Mouse (Mus musculus): ENCODE data around the gene Wnt16. TPM values are rescaled to one million over a fixed set of nuclear protein-coding genes. Genes with fewer than 3 reads are reported as not detected.

The Wnt16 gene
- total and polyA plus RNA-seq, 3 experiments = 0.11 TPM; not detected in 2

GRCm38 (mm10) chr6:22325364-22326072 is 37.5 kb downstream of the Wnt16 start:
- peak; percentile 78 for DNase-seq

DNA sequence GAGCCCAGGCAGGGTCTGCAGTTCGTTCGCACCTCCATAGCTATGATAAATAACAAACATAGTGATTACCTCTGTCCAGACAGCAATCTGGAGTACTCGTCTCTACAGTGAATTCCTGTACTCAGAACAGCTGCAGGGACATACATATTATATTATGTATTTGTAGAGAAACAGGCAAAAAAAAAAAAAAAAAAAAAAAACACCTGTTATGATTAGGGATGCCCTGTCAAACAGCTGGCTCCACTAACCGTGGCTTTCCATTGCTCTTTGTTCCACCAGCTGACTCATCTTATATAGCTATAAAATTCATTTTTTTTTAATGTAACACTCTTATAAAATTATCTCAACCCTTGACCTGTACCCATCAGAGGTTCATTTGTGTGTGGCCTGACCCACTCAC is 38.3 kb downstream of the Wnt16 start:
- no peak for DNase-seq

DNA sequence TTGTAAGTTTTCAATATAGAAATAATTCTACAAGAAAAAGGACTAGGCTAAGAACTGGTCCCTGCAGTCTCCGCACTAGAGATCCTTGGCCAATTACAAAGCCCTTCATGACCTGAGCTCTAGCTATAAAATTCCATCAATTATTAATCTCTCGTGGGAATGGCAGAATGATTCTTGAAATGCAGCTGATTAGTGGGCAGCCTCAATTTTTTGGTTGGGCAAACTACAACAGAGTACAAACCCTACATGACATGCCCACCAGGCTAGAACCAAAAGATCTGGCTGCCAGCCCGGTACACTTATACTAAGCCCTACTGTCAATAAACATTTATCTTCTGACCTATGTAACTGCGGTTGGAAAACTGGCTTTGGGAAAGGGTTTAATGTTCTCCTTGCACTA is 39.1 kb downstream of the Wnt16 start:
- no peak for DNase-seq

DNA sequence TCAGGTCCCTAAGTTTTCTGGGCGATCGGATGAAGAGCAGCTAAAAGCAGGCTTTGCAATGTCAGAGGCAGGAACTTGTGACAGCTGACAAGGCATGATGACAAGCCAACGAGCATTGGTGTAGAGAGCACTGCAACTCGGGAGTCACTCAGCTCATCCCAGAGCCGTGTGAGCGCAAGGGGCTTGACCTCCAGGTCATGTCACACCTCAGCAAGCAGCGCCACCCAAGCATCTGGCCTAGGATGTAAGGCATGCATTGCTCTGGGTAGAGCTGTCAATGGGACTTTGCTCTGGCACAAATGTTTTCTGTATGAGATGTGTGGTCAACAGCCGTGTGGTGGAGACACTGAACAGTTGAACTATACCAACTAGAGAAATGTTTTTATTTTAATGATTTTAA is 39.9 kb downstream of the Wnt16 start:
- no peak for DNase-seq

DNA sequence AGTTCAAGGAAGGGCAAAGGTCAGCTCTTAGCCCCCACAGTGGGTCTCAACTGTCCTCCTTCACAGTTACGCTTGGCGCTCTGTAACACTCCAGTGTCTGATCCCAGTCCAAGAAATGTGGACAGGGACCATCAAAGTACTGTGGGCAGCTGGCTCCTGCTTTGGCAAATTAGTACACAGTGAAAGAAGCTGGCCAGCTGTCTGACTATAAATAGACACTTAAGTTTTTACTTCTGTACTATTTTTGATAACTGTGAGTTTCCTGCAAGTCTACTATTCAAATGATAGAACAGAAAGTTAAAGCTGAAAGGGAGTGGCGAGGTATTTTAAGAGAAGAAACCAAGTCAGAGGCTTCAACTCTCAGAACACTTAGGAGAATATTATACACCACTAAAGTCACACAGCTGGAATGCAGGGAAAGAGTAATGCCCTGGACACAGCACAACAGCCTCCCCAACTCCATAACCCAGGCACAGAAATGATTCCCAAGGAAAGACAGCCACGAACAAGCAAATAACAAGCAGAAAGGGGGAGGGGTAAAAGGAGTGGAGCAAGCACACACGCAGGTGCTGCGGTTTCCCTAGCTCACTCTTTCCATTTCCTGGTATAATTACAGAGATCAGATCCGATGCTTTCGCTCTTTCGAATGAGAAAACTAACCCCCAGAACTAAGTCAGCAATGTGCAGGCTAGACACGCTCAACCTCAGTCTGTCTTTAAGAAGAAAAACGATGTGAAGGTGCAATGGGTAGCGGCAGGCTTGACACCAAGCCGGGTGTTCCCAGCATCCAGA is 42.3 kb downstream of the Wnt16 start:
- DNase-seq = no peak

DNA sequence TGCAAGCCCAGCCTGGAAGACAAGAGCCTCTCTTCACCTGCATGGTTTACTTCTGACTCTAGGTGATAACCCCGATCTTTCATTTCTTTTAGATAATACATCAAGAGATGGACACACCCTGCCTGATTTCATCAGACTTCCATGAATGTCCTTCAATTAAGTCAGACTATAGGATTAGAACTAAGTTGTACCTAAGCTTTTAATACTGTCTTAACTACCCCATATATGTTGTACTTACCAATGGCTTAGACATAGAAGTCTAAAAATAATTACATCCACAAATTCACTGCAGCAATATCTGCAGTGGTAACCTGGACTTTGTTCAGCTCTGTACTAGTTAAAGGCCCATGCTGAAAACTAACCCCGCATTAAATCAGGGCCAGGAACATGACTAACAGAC is 44.5 kb downstream of the Wnt16 start:
- no peak for DNase-seq

- DNase-seq = no peak
These were observed 51.9 kb downstream of the Wnt16 start for GRCm38 (mm10) chr6:22339763-22340542.

- DNase-seq = no peak
These were observed 52.8 kb downstream of the Wnt16 start for GRCm38 (mm10) chr6:22340779-22341178.

GRCm38 (mm10) chr6:22343292-22343691 is 55.3 kb downstream of the Wnt16 start:
- DNase-seq = no peak

DNA sequence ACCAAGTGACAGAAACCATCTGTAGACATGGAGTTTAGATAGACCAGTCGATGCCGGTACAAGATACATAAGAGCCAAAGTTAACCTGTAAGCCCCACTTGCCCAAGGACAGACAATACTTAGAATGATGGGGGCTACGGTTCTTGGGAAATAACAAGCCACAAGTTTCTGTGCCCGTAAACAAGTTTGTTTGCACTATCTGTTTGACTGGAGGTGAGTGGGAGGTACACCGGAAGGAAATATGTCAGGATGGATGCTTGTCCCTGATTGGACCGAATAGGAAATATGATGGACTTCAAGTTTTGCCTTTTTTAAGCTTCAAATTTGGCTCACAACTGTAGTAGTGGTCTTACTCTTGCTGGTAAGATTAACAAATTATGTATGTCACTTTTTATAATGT is 55.7 kb downstream of the Wnt16 start:
- DNase-seq = no peak

DNA sequence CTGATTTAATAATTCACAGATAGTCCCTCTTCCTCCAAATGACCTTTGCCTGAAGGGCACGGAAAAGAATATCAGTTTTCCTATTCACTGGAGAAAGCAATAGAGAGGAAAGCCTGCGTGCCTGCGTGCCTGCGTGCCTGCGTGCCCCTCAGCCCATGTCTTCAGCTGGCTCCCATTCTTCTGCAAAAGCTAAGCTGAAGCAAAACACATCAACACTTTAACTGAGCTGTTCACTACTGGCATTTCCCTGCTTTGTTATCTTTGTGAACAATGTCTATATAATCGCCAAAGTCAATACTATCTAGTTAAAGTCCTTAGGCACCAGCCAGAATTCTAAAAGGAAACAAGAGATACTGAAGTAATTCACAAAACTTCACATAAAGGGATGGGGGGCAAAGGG is 56.4 kb downstream of the Wnt16 start:
- DNase-seq = no peak

- no peak for DNase-seq
These were observed 59.3 kb downstream of the Wnt16 start for GRCm38 (mm10) chr6:22347132-22347902.

Other genes starting within 250 kb of the Wnt16 start
- gene Fam3c, start 68.0 kb downstream of the Wnt16 start, total RNA-seq (2021) = 10 to 100 TPM; 35.9 to 56.1 TPM
- 1.2 and 2.4 TPM in 2 replicates for gene Fam3c, start 68.0 kb downstream of the Wnt16 start, polyA plus RNA-seq (2012; rRNA removed)

Measured in adrenal gland, adult 2 months (tissue).